Mouse (Mus musculus) forebrain, embryonic 16.5 days (tissue): ENCODE results near the gene Srsf3. TPM values are rescaled to one million over a fixed set of nuclear protein-coding genes. Genes with fewer than 3 reads are reported as not detected.
A peak's percentile ranks its signal among the peaks of the same experiment; 100 is the strongest.
"Not testable (repeated sequence)": the region's sequence is repeated elsewhere in the genome, so short reads cannot be mapped to it uniquely, and the experiment has no call there.

Experiments
- ATAC-seq: fragments of 200-750 bp; cut with Nextera tagmentation; 2 replicates; pipeline ENCODE4 v1.8.0; 2017; ENCODE audit warnings: mild to moderate bottlenecking, moderate library complexity
- H3K27ac ChIP-seq: fragments of 300-500 bp; sonication (generic); 2 replicates; pipeline ENCODE4 v1.5.1; 2014; ENCODE audit warnings: low read length, control low read depth
- H3K27me3 ChIP-seq: fragments of 300-500 bp; sonication (generic); replicated peaks from 2 replicates; pipeline ENCODE4 v1.6.1; 2014; ENCODE audit warnings: low read length; ENCODE audit not compliant: control insufficient read depth, insufficient read depth
- H3K36me3 ChIP-seq: fragments of 300-500 bp; sonication (generic); 2 replicates; pipeline ENCODE4 v1.6.1; 2014; ENCODE audit not compliant: control insufficient read depth, insufficient read depth
- H3K4me1 ChIP-seq: fragments of 300-500 bp; sonication (generic); replicated peaks from 2 replicates; pipeline ENCODE4 v1.6.1; 2014; ENCODE audit warnings: low read length; ENCODE audit not compliant: control insufficient read depth, insufficient read depth
- H3K4me2 ChIP-seq: fragments of 300-500 bp; sonication (generic); 2 replicates; pipeline ENCODE4 v1.6.1; 2014; ENCODE audit warnings: mild to moderate bottlenecking, low read length, control low read depth
- H3K4me3 ChIP-seq: fragments of 300-500 bp; sonication (generic); replicated peaks from 2 replicates; pipeline ENCODE4 v1.5.1; 2014; ENCODE audit warnings: mild to moderate bottlenecking, low read length, control low read depth
- H3K9ac ChIP-seq: fragments of 300-500 bp; sonication (generic); replicated peaks from 2 replicates; pipeline ENCODE4 v1.6.1; 2014; ENCODE audit warnings: low read depth, low read length, control low read depth
- H3K9me3 ChIP-seq: fragments of 300-500 bp; sonication (generic); 2 replicates; pipeline ENCODE4 v1.6.1; 2016; ENCODE audit warnings: low read length; ENCODE audit not compliant: control insufficient read depth
- WGBS: fragments of 180-500 bp; shearing (Covaris S2); extraction: QIAGEN DNeasy Blood & Tissue Kit; methylation state at CpG from one replicate; pipeline ENCODE4 v1.1.7; 2014; 5-methylcytosine and 5-hydroxymethylcytosine counted together
- polyA plus RNA-seq: library from polyadenylated mRNA; unstranded; fragments of >200 nt; fragmentation: Nextera tagmentation; extraction: Ambion mirVana; gene quantifications from 2 replicates; pipeline ENCODE4 v1.2.1, GENCODE M21; 2015

Gene Srsf3
- polyA plus RNA-seq, 1 experiment from 2014 or later = 571 TPM

DNA sequence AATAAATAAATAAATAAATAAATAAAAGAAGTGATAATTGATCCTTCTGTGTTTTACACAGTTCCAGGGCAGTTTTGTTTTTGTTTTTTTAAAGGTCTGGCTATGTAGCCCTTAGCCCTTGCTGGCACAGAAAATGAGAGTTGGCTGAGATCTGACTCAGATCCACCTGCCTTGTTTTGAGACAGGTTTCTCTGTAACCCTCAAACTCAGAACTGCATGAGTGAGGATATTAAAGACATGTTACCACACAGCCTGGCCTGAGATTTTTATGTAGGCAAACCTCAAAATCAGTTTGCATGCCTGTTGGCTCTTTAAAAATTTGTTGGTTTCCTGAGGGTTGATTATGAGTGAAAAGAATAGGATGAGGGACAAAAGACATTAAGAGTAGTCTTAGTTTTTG, 3.1 kb downstream of the Srsf3 start:
- H3K27ac ChIP-seq = no peak overlapping the region
- H3K4me2 ChIP-seq = peak overlapping the region; percentile 99
- no peak for ATAC-seq
- H3K9me3 ChIP-seq = no peaks in the 10 kb centered on the region
- H3K27me3 ChIP-seq = no peaks in the 10 kb centered on the region
- peak overlapping the region; percentile 56 for H3K4me3 ChIP-seq
- H3K9ac ChIP-seq = no peak overlapping the region
- H3K4me1 ChIP-seq = peaks cover 39% of the 10 kb centered on the region
- H3K36me3 ChIP-seq = peaks cover 33% of the 10 kb centered on the region

DNA sequence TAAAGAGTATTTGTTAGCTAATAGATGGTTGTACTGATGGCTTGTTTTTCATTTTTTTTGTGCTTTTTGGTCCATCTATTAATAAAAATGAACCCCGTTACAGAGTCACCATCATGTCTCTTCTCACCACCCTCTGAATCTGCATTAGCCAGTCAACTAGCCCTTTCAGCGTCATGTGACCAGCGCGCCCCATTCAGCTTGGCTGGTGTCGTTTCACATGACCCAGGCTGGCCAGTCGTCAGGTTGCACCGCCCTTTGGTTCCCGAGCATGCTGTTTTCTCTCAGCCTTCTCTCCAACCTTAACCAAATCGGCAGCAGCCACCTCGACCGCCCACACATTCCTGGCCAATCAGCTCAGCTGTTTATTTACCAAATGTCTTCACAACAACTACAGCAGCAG, 6.9 kb downstream of the Srsf3 start:
- Histone ChIP-seq H3K9me3 (no peaks in the 10 kb centered on the region), H3K27me3 (no peaks in the 10 kb centered on the region), H3K4me1 (peaks cover 33% of the 10 kb centered on the region), H3K36me3 (peaks cover 54% of the 10 kb centered on the region), H3K4me3 (no peak overlapping the region), H3K9ac (no peak overlapping the region), H3K4me2 (no peak overlapping the region), H3K27ac (no peak overlapping the region)
- 73% methylated on average over 11 of the region's 11 CpGs for WGBS
- no peak for ATAC-seq

DNA sequence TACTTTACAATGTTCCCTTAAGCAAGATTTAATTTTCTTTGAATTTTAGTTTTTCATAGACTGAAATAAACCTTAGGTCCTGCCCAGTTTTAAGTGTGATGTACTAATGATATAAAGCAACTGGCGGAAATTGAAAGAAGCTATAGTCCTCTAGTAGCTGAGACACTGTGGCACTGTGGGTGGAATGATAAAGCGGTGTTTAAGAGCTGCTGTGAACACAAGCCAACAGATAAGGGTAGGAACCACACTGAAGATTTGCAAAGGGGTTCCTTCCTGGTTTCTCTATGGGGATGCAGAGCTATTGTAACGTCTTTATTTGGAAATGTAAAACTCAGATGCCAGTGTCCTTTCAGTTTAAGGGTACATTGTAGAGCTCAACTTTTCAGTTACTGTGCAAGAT, 9.2 kb downstream of the Srsf3 start:
- Histone ChIP-seq H3K36me3 (peaks cover 59% of the 10 kb centered on the region), H3K4me1 (peaks cover 26% of the 10 kb centered on the region)
- WGBS = 82% methylated on average over 3 of the region's 3 CpGs
- H3K27me3 ChIP-seq, H3K9ac ChIP-seq, H3K4me3 ChIP-seq, ATAC-seq, H3K9me3 ChIP-seq, H3K27ac ChIP-seq, H3K4me2 ChIP-seq: not testable (repeated sequence)

DNA sequence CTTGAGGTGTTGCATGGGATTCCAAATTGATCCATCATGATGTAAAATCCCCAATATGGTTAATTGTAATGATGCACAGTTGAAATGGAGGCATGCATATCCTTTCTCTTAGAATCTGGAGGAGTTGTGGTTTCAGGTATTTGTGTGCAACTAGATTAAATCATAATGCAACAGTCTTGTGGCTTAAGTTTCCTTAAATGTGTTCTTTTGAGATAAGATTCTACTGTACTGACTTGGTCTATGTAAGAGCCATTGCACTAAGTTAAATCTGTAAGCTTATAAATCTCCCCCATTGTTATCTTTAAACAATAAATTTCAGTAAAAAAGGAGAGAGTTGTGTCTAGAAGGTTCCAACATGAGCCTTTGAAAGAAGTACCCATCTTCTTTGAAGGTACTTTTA, 10.1 kb downstream of the Srsf3 start:
- Histone ChIP-seq H3K4me3 (no peak overlapping the region), H3K4me2 (no peak overlapping the region), H3K9ac (no peak overlapping the region), H3K9me3 (no peaks in the 10 kb centered on the region), H3K36me3 (peaks cover 53% of the 10 kb centered on the region), H3K4me1 (peaks cover 18% of the 10 kb centered on the region), H3K27me3 (no peaks in the 10 kb centered on the region), H3K27ac (no peak overlapping the region)
- no peak for ATAC-seq

DNA sequence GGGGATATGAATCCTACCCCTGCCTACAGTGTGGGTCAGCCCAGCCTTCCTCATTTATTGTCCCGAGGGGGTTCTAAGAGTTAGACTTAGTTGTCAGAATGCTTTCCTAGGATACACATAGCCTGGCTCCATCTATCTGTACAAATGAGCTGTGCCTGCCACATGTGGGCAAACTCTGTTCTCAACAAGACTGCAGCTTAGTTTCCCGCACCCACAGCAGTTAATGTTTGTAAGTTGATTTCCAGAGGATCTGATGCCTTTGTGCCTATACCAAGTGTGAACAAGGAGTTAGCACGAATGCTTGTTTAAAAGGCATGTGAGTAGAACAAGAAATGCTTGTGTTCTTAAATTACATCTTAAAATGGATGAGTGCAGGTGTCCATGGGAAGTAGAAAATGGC, 11.2 kb downstream of the Srsf3 start:
- peaks cover 49% of the 10 kb centered on the region for H3K36me3 ChIP-seq
- 92% methylated on average over 3 of the region's 3 CpGs for WGBS
- H3K27ac ChIP-seq = no peak overlapping the region
- no peak overlapping the region for H3K9ac ChIP-seq
- no peak overlapping the region for H3K4me2 ChIP-seq
- no peak for ATAC-seq
- H3K4me3 ChIP-seq = no peak overlapping the region
- no peaks in the 10 kb centered on the region for H3K9me3 ChIP-seq
- H3K4me1 ChIP-seq = peaks cover 12% of the 10 kb centered on the region
- H3K27me3 ChIP-seq = no peaks in the 10 kb centered on the region

DNA sequence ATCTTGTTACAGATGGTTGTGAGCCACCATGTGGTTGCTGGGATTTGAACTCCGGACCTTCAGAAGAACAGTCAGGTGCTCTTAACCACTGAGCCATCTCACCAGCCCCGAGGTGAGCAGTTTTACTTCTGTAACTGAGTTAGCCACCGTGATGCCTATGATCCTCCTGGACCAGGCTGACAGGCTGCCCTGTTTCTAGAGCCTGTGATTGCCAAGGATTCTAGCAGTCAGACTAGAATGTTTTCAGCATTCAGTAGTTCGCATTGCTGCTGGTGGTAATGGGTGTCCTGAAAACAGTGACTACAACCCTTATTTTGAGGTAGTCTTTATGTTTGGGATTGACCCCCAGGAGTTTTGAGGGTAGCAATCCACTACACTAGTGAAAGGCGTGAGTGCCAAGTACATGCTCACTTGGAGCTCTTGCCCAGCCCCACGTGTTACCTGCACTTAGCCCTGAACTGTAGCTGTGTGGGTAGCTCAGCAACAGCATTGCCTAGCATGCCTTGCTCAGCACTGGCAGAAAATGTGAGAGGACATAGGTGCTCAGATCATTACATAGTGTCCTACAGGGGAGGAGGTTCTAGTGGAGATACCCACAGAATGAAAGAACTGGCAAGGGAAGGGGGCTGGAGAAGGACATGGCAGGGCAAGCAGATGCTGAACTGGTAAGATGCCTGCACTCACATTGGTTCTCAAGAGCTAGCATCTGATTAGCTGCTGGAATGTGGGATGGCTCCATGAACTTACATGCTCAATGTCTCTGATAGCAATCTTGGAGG, 11.9 kb downstream of the Srsf3 start:
- H3K9ac ChIP-seq = no peak overlapping the region
- ATAC-seq = no peak
- no peak overlapping the region for H3K4me3 ChIP-seq
- peaks cover 14% of the 10 kb centered on the region for H3K4me1 ChIP-seq
- no peak overlapping the region for H3K27ac ChIP-seq
- no peaks in the 10 kb centered on the region for H3K9me3 ChIP-seq
- no peaks in the 10 kb centered on the region for H3K27me3 ChIP-seq
- 82% methylated on average over 6 of the region's 6 CpGs for WGBS
- peaks cover 42% of the 10 kb centered on the region for H3K36me3 ChIP-seq
- H3K4me2 ChIP-seq = no peak overlapping the region

DNA sequence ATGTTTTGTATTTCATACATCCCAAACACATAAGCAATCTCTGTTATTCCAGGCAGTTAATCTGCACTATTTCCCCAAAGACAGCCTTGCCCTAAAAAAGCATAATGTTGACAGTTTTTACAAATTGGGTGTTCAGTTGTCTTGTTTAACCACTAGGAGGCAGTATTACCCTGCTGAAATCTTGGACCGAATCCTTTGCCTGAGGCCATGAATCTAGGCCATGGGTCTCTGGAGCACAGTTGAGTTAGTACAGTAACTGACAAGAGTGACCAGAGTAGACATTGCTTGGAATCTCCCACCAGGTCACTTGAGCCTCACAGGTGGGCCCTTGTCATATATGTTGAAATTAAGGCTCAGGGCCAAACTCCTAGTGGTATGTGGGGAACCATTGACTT, 12.5 kb downstream of the Srsf3 start:
- Histone ChIP-seq H3K9me3 (no peaks in the 10 kb centered on the region), H3K27ac (no peak overlapping the region), H3K9ac (no peak overlapping the region), H3K27me3 (no peaks in the 10 kb centered on the region), H3K36me3 (peaks cover 36% of the 10 kb centered on the region), H3K4me1 (peaks cover 14% of the 10 kb centered on the region; the same call in 1 of the 2 replicates), H3K4me3 (no peak overlapping the region), H3K4me2 (no peak overlapping the region)
- no peak for ATAC-seq
- WGBS = 62% methylated on average over 1 of the region's 1 CpGs

DNA sequence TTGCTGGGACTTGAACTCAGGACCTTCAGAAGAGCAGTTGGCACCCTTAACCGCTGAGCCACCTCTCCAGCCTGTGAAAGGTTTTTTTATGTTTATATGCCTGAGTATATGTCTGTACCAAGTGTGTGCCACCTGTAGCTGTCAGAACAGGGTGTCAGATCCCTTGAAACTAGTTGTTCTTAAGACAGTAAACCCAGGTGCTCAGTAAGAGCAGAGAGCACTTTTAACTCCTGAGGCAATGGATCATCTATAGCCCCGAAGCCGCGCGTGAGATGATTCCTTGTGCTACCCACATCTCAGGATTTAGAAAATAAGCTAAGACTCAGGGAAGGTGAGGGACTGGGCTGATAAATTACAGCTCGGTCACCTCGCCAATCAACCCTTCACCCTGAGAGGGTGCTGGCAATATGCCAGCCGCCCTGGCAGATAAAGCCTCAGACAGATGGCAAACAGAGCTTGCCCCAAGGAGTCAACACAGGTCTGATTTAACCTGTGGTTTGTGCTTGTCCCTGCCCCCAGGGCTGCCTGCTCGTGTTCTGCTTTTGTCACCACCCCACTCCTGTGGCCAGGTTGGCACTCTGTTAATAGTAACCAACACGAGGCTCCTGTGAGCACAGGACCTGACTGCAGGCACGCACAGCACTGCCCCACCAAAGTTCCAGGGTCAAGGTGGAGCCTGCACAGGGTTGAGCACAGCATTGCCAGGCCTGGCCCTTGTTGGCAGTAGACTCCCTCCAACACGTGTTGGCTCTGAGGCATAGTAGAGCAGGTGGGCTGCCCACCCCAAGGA, 13.5 kb downstream of the Srsf3 start:
- H3K9ac ChIP-seq = no peak overlapping the region
- ATAC-seq = peak; percentile 21
- 0 out of 2 replicates have a peak overlapping the region, but pooled peaks have one; percentile 37 for H3K27ac ChIP-seq
- WGBS = 57% methylated on average over 12 of the region's 12 CpGs
- H3K9me3 ChIP-seq = no peaks in the 10 kb centered on the region
- peaks cover 27% of the 10 kb centered on the region for H3K36me3 ChIP-seq
- no peak overlapping the region for H3K4me2 ChIP-seq
- no peak overlapping the region for H3K4me3 ChIP-seq
- H3K27me3 ChIP-seq = no peaks in the 10 kb centered on the region
- H3K4me1 ChIP-seq = peaks cover 12% of the 10 kb centered on the region; the same call in 1 of the 2 replicates

DNA sequence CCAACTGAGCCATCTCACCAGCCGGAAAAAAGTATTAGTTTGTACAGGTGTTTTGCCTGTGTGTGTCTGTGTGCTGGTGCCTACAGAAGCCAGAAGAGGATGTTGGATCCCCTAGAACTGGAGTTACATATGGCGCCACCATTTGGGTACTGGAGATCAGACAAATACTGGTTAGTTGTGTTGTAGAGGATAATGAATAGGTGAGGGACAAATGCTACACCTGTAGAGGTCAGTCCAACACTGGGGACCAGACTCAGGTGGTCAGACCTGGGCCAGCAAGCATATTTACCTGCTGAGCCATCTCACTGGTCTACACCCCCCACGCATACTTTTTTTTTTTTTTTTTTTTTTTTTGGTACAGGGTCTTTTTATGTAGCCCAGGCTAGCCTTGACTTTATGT, 14.4 kb downstream of the Srsf3 start:
- peaks cover 12% of the 10 kb centered on the region; the same call in 1 of the 2 replicates for H3K4me1 ChIP-seq
- H3K27me3 ChIP-seq = no peaks in the 10 kb centered on the region
- H3K9ac ChIP-seq = no peak overlapping the region
- H3K36me3 ChIP-seq = peaks cover 25% of the 10 kb centered on the region
- 89% methylated on average over 3 of the region's 3 CpGs for WGBS
- no peak overlapping the region for H3K27ac ChIP-seq
- no peaks in the 10 kb centered on the region for H3K9me3 ChIP-seq
- no peak overlapping the region for H3K4me3 ChIP-seq
- H3K4me2 ChIP-seq = no peak overlapping the region
- no peak for ATAC-seq
